Mouse (Mus musculus): Measurements from ENCODE around the gene Krtap28-13. TPM values are rescaled to one million over a fixed set of nuclear protein-coding genes. Genes with fewer than 3 reads are reported as not detected.

Gene Krtap28-13
- total RNA-seq, 2 experiments from 2014 or later = not detected

DNA sequence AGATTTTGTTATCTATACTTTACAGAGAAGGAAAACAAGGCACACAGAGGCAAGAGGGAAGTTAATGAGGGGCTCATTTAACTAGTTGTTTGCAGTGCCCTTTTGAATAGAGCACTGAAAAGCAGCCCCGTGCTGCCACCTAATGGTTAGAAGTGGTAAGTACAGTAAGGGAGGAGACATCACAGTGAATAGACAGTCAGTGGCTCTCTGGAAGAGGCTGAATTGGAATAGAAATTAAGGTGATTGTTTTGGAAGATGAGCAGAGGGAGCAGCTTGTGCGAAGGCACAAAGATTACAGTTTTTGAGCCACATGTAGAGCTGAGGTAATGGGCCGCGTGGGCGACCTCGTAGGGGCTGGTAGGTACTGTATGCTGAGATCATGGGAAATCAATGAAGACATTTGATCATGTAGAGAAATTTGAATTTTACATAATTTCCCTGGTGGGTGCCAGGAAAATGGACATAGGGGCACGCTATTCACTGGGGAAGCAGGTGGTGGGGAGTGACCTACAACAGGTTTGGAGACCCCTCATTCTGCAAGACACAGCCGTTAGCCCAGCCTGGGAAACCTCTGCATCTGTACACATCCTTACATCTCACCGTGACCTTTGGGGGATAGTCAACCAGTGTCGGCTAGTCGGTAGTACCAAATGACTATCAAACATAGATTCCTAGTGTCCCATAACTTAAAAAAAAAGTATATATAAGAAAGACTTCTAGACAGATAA is 15.6 kb downstream of the Krtap28-13 start:
- peak in 1 of 2 experiments; percentile 6 for DNase-seq (ENCODE audit: low spot score in 2 of 2)
- intact Hi-C loops (cut with DNase I) = no loop called here

DNA sequence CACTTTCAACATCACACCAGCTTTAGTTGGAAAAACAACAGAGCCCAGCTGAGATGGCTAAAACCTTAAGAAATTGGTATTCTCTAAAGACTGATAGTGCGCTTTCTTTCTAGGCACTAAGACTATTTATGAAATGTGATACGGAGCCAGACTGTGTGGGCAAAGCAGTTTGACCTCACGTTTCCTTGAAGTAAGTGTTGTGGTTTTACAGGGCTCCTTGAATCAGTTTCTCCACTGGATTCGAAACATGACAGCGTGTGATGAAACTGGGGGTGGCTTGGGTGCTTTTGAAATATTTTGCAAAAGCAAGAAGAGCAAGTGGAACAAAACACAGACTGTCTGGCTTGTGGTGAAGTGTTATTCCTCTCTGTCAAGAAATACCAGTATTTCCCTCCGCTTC is 16.3 kb downstream of the Krtap28-13 start:
- intact Hi-C loops (cut with DNase I) = no loop called here
- no peak for DNase-seq (ENCODE audit: low spot score in 2 of 2)

DNA sequence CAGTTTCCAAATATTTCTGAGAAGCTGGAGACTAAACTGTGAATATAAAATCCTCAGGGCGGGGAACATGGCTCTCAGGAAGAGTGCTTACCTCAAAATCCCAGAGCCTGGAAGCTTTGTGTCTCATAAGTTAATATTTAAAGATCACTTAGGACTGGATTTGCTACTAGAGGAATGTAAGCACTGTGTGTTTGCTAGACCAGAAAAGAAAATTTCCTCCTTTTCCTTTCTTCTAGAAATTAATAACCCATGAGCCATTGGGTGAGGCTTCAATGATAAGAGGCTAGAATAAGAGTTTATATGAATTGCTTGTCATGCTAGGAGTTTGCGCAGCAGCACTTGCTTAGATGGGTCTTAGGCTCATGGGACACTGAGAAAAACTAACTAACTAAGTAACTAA is 24.1 kb downstream of the Krtap28-13 start:
- no peak for DNase-seq (ENCODE audit: low spot score in 2 of 2)
- intact Hi-C loops (cut with DNase I) = no loop called here

DNA sequence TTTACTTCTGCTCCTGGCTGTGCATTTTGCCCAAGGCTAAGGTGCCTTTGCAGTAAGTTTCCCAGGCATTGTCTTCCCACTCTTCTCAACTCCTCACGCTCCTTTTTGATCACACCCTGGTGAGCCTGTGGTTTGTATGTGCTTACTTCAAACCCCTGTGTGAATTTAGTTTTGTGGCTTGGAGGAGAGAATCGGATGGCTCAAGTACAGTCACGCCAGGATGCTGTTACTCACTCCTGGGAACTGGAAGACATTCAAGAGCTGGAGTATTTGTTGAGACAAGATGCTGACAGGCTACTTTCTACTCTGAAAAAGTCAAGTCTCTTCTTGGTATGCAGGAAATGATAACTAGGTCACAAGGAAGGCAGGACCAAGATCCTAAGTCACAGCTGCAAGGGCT is 30.5 kb downstream of the Krtap28-13 start:
- no peak for DNase-seq (ENCODE audit: low spot score in 2 of 2)
- intact Hi-C loops (cut with DNase I) = no loop called here

DNA sequence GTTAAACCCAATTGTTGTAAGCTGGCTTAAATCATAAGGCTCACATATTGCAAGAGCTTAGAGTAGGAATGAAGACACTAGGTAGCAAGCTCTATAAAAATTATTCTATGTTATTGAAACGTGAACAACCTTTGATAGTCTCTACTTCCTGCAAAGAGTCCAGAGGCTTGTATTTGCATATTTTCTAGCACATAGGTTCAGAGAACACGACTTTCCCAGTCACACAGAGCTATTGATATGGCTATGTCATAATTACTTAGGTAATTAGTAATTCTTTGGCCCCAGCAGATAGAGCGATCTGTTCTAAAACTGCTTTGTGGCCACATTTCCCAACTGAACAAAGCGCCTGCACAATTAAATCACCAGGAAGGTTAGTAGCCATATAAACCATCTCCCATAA is 36.2 kb downstream of the Krtap28-13 start:
- intact Hi-C loops (cut with DNase I) = no loop called here
- DNase-seq (ENCODE audit: low spot score in 2 of 2) = no peak

DNA sequence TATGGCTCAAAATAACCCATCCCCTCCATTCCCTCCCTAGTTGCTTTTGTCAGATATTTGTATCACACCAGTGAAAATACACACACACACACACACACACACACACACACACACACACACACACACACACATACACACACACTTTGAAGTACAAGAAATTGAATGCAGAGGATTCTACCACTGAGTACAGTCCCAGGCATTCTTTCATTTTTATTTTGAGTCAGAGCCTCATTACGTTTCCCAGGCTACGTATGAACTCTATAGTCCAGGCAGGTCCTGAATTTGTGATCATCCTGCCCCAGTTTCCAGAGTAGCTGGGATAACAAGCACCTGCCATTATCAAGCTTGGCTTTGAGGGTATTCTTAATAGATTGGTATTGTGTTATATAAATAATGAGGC is 38.4 kb downstream of the Krtap28-13 start:
- no peak for DNase-seq (ENCODE audit: low spot score in 2 of 2)
- intact Hi-C loops (cut with DNase I) = no loop called here

DNA sequence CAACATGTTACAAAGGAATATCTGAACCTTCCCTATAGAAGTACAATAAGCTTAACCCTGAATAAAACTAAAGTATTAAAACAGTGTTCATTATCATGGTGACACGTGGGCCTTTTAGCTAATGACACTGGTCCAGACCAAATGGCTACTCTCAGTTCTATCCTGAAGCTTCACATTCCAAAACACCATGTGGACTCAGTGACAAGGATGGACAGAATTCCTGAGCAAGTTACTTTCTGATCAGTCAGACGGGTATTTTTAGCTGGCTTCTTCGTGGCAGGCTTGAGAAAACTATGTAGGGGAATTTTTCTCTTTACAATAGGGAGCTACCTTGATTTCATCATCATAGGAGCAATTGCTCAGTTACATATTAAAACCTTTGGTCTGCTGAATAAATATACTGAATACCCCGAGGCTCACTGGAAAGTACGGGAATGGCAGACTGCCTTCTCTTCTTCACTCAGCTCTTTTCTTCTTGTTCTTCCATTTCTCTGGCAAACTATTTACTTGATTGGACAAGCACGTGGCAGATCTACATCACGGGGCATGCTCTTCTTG is 38.9 kb downstream of the Krtap28-13 start:
- no peak for DNase-seq (ENCODE audit: low spot score in 2 of 2)
- intact Hi-C loops (cut with DNase I) = no loop called here

DNA sequence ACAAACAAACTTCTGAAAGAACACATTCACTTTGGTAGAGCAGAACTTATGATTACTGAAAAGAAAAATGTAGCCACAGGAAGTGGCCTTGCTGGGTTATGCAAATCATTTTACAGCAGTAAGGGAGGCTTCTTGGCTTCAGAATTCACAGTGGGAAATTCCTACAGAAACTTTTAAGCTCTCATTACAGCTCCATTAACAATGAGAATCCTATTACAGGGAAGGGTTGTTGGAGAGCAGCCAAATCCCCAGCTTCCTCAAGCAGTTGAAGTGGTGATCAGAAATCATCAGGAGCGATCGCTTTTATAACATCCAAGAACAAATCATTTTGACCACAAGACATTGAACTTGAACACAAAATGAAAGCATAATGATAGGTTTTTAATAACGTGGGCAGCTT is 41.2 kb downstream of the Krtap28-13 start:
- intact Hi-C loops (cut with DNase I) = no loop called here
- DNase-seq (ENCODE audit: low spot score in 2 of 2) = no peak

DNA sequence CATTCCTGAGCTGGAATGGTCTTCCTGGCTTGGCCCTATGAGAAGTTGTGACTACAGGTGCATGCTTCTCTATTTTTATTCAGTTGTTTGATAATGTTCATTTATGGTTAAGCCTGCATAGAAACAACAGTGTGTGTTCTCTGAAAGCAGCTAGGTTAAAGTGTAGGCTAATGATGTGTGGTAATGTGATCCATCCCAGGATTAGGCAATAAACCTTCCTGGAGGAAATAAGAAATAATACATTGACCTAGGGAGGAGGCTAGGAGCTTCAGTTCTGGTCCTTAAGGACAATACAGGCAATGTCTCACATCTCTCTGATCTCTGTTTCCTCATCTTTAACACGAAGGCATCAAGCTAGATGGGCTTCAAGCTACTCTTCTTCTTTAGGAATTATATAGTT is 44.7 kb downstream of the Krtap28-13 start:
- intact Hi-C loops (cut with DNase I) = no loop called here

DNA sequence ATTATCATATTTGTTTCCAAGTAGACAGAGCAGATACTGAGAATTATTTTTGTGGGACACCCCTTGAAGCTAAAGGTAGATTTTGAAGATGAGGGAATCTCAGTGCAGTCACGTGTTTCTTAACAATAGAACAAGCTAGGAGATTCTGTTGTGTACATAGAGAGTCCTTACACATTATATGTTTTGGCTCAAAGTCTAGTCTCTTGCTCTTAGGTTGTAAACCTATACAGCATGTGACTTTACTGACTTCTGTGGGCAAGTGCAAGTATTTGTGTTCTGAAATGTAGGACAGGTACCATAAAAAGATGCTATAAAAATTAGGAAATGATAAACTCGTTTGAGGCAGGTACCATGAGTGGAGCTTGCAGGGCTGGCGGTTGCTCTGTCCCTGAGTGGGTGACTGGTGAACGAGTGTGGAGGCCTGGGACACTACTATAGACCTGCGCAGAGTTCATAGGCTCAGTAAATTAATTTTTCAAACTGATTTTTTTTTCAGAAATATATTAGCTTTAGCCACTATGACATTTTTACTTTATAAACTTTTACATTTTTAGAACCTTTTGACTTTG is 46.8 kb downstream of the Krtap28-13 start:
- intact Hi-C loops (cut with DNase I) = no loop called here
- no peak for DNase-seq (ENCODE audit: low spot score in 2 of 2)

More for the DNA sequence above, 44.7 kb downstream of the Krtap28-13 start:
- no peak for DNase-seq (ENCODE audit: low spot score in 2 of 2)

DNA sequence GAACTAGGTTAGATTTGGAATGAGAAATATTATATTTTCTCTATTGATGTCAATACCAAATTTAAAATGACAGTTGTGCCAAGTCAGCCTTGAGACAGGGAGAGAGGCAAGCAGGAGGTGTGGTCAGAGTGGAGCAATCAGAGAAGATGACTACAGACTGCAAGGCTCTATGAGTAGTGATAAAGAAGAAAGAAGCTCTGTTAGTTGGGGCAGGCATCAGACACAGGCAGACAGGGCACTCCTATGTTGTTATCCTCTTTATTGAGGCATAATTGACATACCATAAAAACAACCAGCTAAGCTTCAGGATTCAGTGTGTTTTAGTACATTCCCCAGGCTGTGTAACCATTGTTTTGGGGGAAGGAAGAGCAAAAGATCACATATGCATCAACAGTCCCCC is 50.3 kb downstream of the Krtap28-13 start:
- DNase-seq (ENCODE audit: low spot score in 2 of 2) = no peak
- intact Hi-C loops (cut with DNase I) = no loop called here

Other genes with a start within 250 kb of the Krtap28-13 start
- gene Agfg1, start 221.4 kb upstream of the Krtap28-13 start, total RNA-seq (2021) = 10 to 100 TPM; 75.9 to 81.3 TPM
- under 1 TPM; 0.42 to 0.52 TPM for gene A030005L19Rik, start 147.6 kb upstream of the Krtap28-13 start, total RNA-seq (2021)
- gene A030014E15Rik, start 136.0 kb upstream of the Krtap28-13 start, total RNA-seq (2021) = not detected
- not detected for gene Gm6217, start 129.5 kb upstream of the Krtap28-13 start, total RNA-seq (2021)
- not detected for gene A030003K21Rik, start 117.5 kb upstream of the Krtap28-13 start, total RNA-seq (2021)
- not detected for gene Gm7544, start 104.9 kb upstream of the Krtap28-13 start, total RNA-seq (2021)
- gene Gm47955, start 100.6 kb upstream of the Krtap28-13 start, total RNA-seq (2021) = not detected
- gene Gm47959, start 60.4 kb upstream of the Krtap28-13 start, total RNA-seq (2021) = not detected
- gene Slc19a3, start 22.5 kb upstream of the Krtap28-13 start, total RNA-seq (2021) = 1 to 10 TPM; 2.2 to 2.8 TPM
- not detected for gene Krtap28-10, start 18.4 kb upstream of the Krtap28-13 start, total RNA-seq (2021)
- not detected for gene Gm47969, start 16.0 kb upstream of the Krtap28-13 start, total RNA-seq (2021)
- not detected for gene A030005K14Rik, start 1.6 kb upstream of the Krtap28-13 start, total RNA-seq (2021)
- not detected for gene Ccl20, start 55.8 kb downstream of the Krtap28-13 start, total RNA-seq (2021)
- gene Daw1, start 98.8 kb downstream of the Krtap28-13 start, total RNA-seq (2021) = under 1 TPM in 1 of 2 experiments, not detected in 1; 0.20 TPM

All from left cerebral cortex, postnatal 36 days (tissue).